In the genomic region with DNA sequence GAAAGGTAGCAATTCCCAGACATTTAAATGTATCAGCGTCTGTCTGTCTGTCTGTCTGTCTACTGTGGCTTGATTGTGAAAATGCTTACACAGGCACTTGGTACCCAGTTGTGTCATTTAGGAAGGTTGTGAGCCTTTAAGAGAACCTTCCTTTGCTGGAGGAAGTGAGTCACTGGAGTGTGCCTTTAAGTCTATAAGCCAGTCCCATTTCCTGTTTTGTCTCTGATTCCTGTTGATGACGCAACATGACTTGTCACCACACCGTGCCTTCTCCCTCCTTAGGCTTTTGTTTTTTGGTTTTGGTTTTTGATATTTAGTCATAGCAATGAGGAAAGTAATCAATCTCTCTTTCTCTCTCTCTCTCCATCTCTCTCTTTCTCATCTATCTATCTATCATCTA, we compare ENCODE assay signal across 12 mouse cellular contexts. TPM values are rescaled to one million over a fixed set of nuclear protein-coding genes. Genes with fewer than 3 reads are reported as not detected.
DNase-seq lines count a peak whose midpoint lies in the region; ATAC-seq and TF ChIP-seq lines count a peak whose summit lies in the region.
"Had no signal": no experiment of that assay in that cellular context is flagged by ENCODE, and none has a peak within 500 bp of the region (broad histone marks: within the 10 kb centered on the region; RNA-seq: fewer than 3 reads in every experiment).

No protein-coding gene starts in this region.

- H3K27ac ChIP-seq in liver, adult 2 months (replicated peaks; ENCODE audit: insufficient read depth, low read depth, low read length): no peak overlapping the region
- H3K27ac ChIP-seq in liver, embryonic 12.5 days: no peak overlapping the region
- H3K27ac ChIP-seq: embryonic facial prominence, embryonic 10.5 days had no signal

- no peak overlapping the region for H3K9ac ChIP-seq in liver, adult 2 months (ENCODE audit: low read depth, low read length)
- H3K9ac ChIP-seq in liver, embryonic 12.5 days: no peak overlapping the region

- no peaks in the 10 kb centered on the region for H3K4me1 ChIP-seq in liver, adult 2 months (ENCODE audit: control insufficient read depth, insufficient read depth, low read length)
- H3K4me1 ChIP-seq in liver, embryonic 12.5 days: no peaks in the 10 kb centered on the region
- H3K4me1 ChIP-seq: embryonic facial prominence, embryonic 10.5 days had no signal

- no peaks in the 10 kb centered on the region for H3K79me2 ChIP-seq in liver, adult 2 months (ENCODE audit: control insufficient read depth, insufficient read depth, low read length)

- H3K4me3 ChIP-seq in liver, adult 2 months (ENCODE audit: insufficient read depth, low read depth, low read length): no peak overlapping the region
- H3K4me3 ChIP-seq in liver, embryonic 12.5 days: no peak overlapping the region
- H3K4me3 ChIP-seq: embryonic facial prominence, embryonic 10.5 days had no signal

- H3K36me3 ChIP-seq in liver, adult 2 months (ENCODE audit: control insufficient read depth, insufficient read depth, low read length): no peaks in the 10 kb centered on the region
- no peaks in the 10 kb centered on the region for H3K36me3 ChIP-seq in liver, embryonic 12.5 days
- H3K36me3 ChIP-seq: embryonic facial prominence, embryonic 10.5 days had no signal

- no peak overlapping the region for H3K4me2 ChIP-seq in liver, embryonic 12.5 days

- no peaks in the 10 kb centered on the region for H3K27me3 ChIP-seq in liver, adult 2 months (ENCODE audit: control insufficient read depth, insufficient read depth, low read length)
- H3K27me3 ChIP-seq in liver, embryonic 12.5 days (replicated peaks): no peaks in the 10 kb centered on the region

- no peak for TF ChIP-seq CTCF in liver, adult 2 months (IDR thresholded peaks at IDR 0.05; ENCODE audit: low read depth, low read length)

- H3K9me3 ChIP-seq in liver, embryonic 12.5 days (replicated peaks): no peaks in the 10 kb centered on the region
- H3K9me3 ChIP-seq: embryonic facial prominence, embryonic 10.5 days had no signal

- 46% methylated on average over 3 of the region's 3 CpGs for WGBS in liver, adult 2 months
- WGBS in liver, embryonic 12.5 days (ENCODE audit: insufficient replicate concordance): 45% methylated on average over 3 of the region's 3 CpGs

- no peak for ATAC-seq in liver, embryonic 12.5 days
- ATAC-seq in activated CD4-positive, CD25-positive, alpha-beta regulatory T cell, adult 4 months: peak; percentile 98
- 0 out of 2 replicates have a peak, but pooled peaks have one; percentile 41 for ATAC-seq in megakaryocyte-erythroid progenitor cell, adult 5-6 weeks (replicated peaks; ENCODE audit: low FRiP score, low TSS enrichment, poor library complexity, severe bottlenecking)
- no peak for ATAC-seq in cerebellum, adult (ENCODE audit: insufficient number of reproducible peaks, low FRiP score, low TSS enrichment)

- DNase-seq in liver, adult 2 months (ENCODE audit: extremely low read depth, low read depth, low spot score): peak; percentile 40
- DNase-seq in A20 (ENCODE audit: low read depth, low spot score): peak; percentile 38
- no peak for DNase-seq in thymus, postnatal 14 days
- no peak for DNase-seq in thymus, postnatal 4 days
- DNase-seq: cerebellum, adult 8-10 months; layer of hippocampus, adult 9-11 months; left cerebral cortex, postnatal 4 days had no signal

- TF ChIP-seq POLR2A in liver, adult 2 months (IDR thresholded peaks at IDR 0.05; ENCODE audit: extremely low read depth, insufficient read depth, low read length): no peak

RNA-seq across cellular contexts. Expression of a gene that starts 58.6 kb away (rescaled TPM):
- 16.7 and 17.1 TPM in 2 replicates for total RNA-seq in liver, adult 2 months (2014; rRNA removed)
- polyA plus RNA-seq in liver, adult 2 months (2012; rRNA removed): 5.1 and 5.9 TPM in 2 replicates
- 6.2 and 7.0 TPM in 2 replicates for polyA plus RNA-seq in liver, embryonic 12.5 days (2016; fragmentation: Nextera tagmentation; extraction: Ambion mirVana)
- polyA plus RNA-seq in activated CD4-positive, CD25-positive, alpha-beta regulatory T cell, adult 4 months (2017; shearing (Covaris generic)): 10 to 100 TPM; 15.5 to 24.3 TPM
- total RNA-seq in megakaryocyte-erythroid progenitor cell, adult 5-6 weeks (2014; fragmentation: Nextera tagmentation): 16.9 and 21.7 TPM in 2 replicates
- total RNA-seq in megakaryocyte-erythroid progenitor cell, adult 5-6 weeks (2017): 21.2 and 24.3 TPM in 2 replicates

Comparison
In these comparisons a context has a peak if more than half of its experiments do, and no peak if none do; other contexts are left out.
1. DNase-seq: peak in liver, adult 2 months (single experiment) and A20 (single experiment); none in thymus, postnatal 14 days (single experiment) and thymus, postnatal 4 days (single experiment).
2. ATAC-seq: peak in activated CD4-positive, CD25-positive, alpha-beta regulatory T cell, adult 4 months (single experiment) and megakaryocyte-erythroid progenitor cell, adult 5-6 weeks (single experiment); none in liver, embryonic 12.5 days (single experiment) and cerebellum, adult (single experiment).